Mouse (Mus musculus): ENCODE data around the gene Pramel4.
"Not testable (repeated sequence)": the region's sequence is repeated elsewhere in the genome, so short reads cannot be mapped to it uniquely, and the experiment has no call there.

Pramel4 gene

GRCm38 (mm10) chr4:144058826-144059225, at the start of gene Pramel4:
TSS of gene Pramel4 (plus strand) at chr4:144059126.
- not testable (repeated sequence) for DNase-seq (ENCODE audit: low spot score)

DNA sequence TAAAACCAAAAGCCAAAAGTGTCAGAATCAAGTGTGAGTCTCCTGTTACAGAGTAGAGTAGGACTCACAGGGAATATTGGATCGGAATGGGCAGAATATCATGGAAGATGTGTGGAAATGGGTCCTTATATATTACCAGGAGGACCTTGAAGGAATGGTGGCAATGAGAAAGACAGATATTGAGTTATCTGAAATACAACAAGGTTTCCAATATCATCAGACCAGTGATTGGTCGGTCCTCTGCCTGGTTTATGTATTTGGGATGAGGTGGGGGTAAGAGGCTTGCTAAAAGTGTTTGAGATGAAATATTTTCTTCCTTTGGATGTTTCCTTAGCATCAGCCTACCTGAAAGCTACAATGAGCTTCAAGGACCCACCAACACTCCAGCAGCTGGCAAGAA, 47.2 kb downstream of the Pramel4 start, which contains the start of gene Gm13102:
Gm13102 (plus strand) TSS at position 301 of the 400 bp plus-strand sequence.
- DNase-seq (ENCODE audit: low spot score), result not testable (repeated sequence)

Data from ovary, postnatal 10 days (tissue).